Mouse (Mus musculus) adrenal gland, adult 2 months (tissue): ENCODE results near the gene Krt80. TPM values are rescaled to one million over a fixed set of nuclear protein-coding genes. Genes with fewer than 3 reads are reported as not detected.

Experiments
- DNase-seq: peaks from one replicate; pipeline ENCODE4 v3.0.0; 2021
- polyA plus RNA-seq: library from polyadenylated mRNA; depleted of rRNA; stranded (reverse); fragments of >200 nt; gene quantifications from 2 replicates; pipeline ENCODE4 v1.2.3, GENCODE M21; 2012
- total RNA-seq, 2 experiments: library from RNA; stranded (reverse); gene quantifications; 2 replicates each; pipeline ENCODE4 v1.2.3; 2021

Gene Krt80
- total and polyA plus RNA-seq, 3 experiments, result 2.3 to 3.6 (median 3.6) TPM

DNA sequence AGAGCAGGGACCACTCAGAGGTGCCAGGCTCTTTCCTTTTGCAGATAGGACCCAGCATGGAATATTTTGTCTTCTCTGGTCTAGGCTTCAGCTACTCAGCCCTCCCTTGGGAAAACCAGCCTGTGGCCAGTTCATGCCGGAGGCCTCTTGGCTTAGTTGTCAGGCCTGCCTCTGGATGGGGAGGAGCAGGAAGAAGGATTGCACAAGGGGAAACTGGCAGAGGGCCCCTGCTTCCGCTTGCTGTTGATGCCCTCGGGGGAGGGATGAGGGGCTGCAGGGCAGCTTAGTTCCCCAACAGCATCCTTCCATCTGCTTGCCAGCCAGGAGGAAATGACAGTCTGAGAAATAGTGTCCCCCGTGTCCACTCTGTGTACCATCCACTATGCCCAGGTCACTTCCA is 4.9 kb upstream of the Krt80 start:
- DNase-seq, result peak; percentile 79

DNA sequence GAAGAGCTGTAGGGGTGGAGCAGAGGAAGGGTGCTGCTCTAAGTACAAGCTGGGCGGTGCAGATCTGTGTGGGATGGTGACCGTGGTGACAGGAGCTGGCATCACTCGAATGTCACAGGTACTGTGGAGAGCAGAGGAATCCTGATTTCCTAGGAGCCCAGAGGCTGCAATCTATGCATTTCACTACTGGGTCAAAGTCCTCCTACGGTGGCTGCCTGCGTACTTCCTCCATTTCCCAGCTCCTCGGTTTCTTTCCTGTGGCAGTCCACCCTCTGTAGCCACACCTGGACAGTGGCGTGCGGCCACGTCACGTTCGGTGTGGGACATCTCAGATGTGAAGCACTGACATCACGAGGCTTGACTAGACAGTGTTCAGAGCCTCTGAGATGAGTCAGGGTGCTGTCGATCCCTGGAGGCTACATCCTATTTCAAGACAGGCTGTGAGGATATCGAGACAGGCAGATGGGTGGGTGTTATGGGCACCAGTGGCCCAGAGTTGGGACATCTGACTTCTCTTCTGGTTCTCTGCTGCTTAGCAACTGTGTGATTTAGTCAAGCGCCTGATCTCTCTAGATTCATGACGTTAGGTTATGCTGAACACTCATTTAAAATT is 3.4 kb upstream of the Krt80 start:
- DNase-seq, result no peak

- peak; percentile 56 for DNase-seq
Observed at GRCm38 (mm10) chr15:101372131-101372977, 2.4 kb upstream of the Krt80 start.

- no peak for DNase-seq
Observed at GRCm38 (mm10) chr15:101371141-101371985, 1.4 kb upstream of the Krt80 start.

DNA sequence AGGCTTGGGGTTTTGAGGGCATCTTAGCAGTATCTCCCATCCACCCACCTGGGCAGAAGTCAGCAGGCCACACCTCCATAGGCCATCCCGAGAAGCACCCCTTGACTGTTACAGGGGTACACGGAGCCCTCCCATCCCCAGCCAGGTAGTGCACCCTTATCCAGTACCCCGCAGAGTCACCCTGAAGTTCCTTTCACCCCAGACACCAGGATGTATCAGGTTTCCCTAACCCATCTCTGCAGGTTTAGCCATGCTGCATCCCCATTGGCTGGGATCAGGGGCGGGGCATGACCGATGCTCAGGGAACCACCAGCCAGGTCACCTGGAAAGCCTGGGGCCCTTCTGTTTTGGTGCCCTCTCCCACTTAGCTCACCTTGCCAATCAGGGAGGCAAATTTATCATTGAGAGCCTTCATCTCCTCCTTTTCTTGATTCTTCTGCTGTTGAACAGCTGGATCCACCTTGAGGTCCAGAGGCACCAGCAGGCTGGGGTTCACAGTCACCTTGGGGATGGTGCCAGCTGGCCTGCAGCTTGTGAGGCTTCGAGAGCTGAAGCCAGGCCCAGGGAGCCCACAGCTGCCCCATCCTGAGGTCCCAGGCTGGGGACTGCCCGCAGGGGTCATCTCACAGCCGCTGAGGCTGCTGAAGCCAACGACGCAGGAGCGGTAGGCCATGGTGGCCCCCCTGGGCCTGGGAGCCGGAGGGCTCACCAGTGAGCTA is 421 bp downstream of the Krt80 start:
- DNase-seq, result peak; percentile 80

DNA sequence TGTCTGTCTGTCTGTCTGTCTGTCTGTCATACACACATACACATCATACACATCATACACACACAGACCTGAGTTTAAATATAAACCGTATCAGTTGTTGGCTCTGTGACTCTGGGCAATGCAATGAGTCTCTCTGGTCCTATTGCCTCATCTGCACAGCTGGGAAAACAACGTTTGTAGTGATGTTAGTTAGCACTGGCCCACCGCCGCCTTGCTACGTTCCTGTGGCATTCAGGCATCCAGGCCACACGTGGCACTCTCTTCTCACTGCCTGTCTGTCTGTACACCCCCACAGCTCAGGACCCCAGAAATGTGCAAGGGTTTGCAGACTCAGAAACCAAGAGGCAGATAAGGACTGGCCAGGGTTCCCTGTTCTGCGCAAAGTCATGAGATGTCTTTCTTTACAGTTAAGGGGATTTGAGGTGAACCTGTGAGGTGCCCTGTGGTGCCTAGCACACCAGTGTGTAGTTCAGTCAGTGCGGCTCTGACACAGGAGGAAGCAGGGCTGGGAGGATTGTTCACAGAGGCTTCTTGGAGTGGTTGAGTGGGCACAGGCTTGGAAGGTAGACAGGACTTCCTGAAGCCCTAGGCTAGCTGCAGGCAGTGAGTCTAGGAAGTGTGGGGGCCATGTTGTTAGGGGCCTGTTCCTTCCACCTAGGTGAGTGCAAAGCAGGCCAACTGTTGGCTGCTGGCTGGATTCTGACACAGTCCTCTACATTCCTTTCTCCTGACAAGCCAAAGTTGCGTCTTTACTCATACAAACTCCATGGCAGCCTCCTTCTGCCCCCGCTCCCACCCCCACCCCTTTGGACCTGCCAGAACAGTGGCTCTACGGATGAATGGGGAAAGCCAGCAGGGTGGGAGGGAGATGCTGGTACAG is 1.2 kb downstream of the Krt80 start:
- DNase-seq, result no peak

DNA sequence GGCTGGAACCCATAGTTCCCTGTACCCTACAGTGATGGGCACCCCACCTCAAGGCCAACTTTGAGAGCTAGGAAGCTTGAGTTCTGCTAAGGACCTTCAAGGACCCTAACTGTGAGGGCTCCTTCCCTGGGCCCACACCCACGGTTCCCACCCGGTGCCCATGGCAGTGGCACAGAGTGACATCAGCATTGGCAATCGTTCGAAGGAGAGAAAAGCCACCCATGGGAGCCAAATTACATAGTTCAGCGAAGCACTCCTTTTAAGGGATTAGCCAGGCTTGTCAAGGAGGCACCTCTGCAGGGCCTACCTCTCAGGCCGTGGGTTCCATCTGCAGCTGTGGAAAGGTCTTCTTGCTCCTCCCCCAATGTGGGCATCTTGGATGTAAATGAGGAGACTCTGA is 1.9 kb downstream of the Krt80 start:
- no peak for DNase-seq

- no peak for DNase-seq
Observed at GRCm38 (mm10) chr15:101367497-101367896, 2.5 kb downstream of the Krt80 start.

- no peak for DNase-seq
Observed at GRCm38 (mm10) chr15:101366926-101367325, 3.0 kb downstream of the Krt80 start.

GRCm38 (mm10) chr15:101366482-101366881 is 3.5 kb downstream of the Krt80 start:
- DNase-seq, result no peak

DNA sequence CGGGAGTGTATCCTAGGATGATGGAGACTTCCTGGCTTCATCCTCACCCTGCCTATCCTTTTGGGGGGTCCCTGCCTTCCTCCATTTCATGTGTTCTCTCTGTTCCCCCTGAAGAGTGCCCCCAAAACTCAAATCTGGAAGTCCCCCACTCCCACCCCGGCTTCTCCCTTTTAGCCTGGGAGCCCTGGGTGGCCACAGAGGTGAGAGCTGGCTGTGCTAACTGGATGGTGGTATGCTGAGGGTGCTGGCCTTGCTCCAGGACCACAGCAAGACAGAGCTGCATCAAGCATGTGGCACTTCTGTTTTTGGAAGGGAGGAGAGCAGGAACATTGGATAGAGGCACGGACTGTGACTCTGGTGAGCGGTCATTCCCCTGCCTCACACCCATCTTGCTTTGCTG is 4.2 kb downstream of the Krt80 start:
- DNase-seq, result no peak

DNA sequence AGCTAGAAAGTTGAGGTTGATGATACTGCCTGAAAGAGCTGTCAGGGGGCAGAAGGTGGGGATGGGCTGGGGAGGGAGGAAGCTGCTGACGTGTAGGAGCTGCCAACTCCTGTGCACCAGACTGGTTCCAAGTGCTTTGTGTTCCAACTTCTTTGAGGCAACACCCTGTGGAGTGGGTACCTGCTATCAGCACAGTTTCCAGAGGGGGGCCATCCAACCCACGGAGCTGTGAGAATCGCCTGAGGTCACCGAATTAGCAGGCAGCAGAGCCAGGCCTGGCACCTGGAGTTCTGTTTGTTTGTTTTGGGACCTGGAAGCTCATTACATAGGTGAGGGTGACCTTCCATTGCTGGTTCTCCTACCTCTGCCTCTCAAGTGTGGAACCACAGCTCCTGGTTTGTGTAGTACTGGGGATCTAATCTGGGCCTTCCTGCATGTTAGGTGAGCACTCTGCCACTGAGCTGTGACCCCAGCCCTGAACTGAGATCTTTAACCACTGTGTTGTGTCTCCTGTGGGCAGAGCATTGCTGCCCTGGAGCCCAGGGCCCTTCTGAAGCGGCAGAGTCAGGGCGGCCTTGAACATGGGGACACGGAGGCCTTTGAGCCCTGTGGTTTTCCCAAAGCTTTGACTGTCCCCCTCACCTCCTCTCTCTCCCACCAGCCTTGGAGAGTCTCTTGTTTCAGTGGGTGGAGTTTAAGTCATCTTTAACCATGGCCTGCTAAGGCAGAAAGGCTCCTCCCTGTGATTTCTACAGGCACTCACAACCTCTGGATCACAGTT is 4.9 kb downstream of the Krt80 start:
- no peak for DNase-seq

DNA sequence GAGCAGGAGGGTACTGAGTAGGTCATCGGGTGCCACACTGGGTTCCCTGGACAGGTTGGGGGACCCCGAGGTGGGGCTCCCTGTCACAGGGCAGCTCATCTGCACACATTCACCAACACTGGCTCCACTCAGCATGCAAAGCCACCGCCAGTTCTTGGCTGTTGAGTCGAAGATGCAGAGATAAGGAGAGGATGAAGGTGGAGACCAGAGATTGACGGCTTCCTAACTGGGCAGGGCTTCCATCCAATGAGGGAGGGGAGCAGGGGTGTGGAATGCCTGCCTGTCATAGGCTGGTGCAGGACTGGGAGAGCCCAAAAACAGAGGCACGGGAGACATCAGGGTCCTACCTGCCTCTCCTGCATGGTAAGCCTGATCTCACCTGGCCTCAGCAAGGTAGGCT is 5.5 kb downstream of the Krt80 start:
- DNase-seq, result no peak

GRCm38 (mm10) chr15:101363933-101364332 is 6.0 kb downstream of the Krt80 start:
- DNase-seq, result no peak

DNA sequence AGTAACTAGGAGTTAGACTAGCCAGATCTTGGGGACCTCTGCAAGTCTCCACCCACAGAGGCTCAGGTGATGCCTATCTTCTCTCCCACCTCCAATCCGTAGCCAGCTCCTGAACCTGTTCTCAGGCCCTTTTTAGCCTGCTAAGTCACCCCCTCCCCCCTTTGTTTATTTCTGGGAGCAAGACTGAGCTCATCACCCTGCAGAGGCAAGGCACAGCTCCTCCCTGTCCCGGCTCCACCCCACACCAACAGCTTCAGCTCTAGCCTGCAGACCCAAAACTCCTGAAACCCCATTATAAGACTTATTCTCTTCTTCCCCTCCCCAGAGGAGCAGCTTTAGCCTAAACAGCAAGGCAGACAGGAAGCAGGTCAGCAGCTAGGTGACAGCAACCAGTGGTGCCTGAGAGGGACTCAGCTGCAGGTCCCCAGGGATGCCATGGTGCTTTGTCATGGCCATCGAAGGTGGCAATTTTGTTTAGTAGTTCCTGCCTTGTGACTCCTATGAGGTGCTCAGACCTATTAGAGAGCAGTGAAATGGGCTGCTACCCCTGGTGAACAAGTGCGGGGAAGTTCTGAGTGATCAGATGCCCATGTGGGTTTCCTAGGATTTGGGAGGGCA is 7.5 kb downstream of the Krt80 start:
- DNase-seq, result no peak

GRCm38 (mm10) chr15:101355382-101355786 is 14.6 kb downstream of the Krt80 start:
- DNase-seq, result no peak

DNA sequence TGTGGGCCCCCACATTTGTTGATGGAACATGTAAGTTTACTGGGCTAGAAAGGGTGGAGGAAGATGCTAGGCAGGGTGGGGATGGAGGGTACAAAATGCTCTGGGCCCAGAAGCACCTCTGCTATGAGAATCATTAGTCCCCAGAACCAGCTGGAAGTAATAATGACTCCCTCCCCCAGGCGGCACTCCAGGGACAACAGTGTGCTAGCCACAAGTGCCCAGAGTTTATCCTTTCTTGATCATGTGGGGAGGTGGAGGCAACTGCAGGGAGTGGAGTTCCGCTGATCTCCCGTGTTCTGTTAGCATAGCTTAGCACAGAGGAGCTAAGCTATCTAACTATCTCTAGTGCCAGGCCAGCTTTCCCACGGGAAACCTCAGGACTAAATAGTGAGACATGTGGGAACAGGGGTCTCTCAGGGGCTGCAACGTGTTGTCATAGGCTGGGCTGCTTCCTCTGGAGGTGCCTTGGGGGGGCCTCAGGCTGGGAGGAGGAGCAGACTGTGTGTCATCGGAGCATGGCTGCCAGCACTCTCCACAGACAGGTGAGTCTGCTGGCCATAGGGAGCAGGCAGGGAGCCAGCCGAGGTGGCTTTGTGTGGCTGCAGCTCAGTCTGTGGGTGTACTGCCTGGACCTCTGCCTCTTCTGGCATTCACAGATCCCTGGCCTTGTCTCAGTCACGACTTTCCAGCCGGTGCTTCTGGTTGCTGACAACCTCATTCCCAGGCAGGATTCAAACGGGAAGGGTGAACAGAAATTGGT is 17.1 kb downstream of the Krt80 start:
- no peak for DNase-seq

GRCm38 (mm10) chr15:101352047-101352446 is 17.9 kb downstream of the Krt80 start:
- no peak for DNase-seq
